Mouse (Mus musculus) heart, embryonic 10.5 days (tissue): ENCODE results near the gene Cog8. TPM values are rescaled to one million over a fixed set of nuclear protein-coding genes. Genes with fewer than 3 reads are reported as not detected.
A peak's percentile ranks its signal among the peaks of the same experiment; 100 is the strongest.
"Not testable (repeated sequence)": the region's sequence is repeated elsewhere in the genome, so short reads cannot be mapped to it uniquely, and the experiment has no call there.

ENCODE experiments used
- DNase-seq: peaks from one replicate; pipeline ENCODE4 v3.0.0-alpha.2; 2017; ENCODE audit warnings: low spot score
- H3K27ac ChIP-seq: fragments of 300-500 bp; sonication (generic); 2 replicates; pipeline ENCODE4 v1.5.1; 2016; ENCODE audit warnings: mild to moderate bottlenecking
- H3K27me3 ChIP-seq: fragments of 300-500 bp; sonication (generic); 2 replicates; pipeline ENCODE4 v1.6.1; 2016; ENCODE audit warnings: mild to moderate bottlenecking; ENCODE audit not compliant: poor library complexity, insufficient read depth, severe bottlenecking
- H3K36me3 ChIP-seq: fragments of 300-500 bp; sonication (generic); 2 replicates; pipeline ENCODE4 v1.6.1; 2016; ENCODE audit warnings: mild to moderate bottlenecking, moderate library complexity
- H3K4me1 ChIP-seq: fragments of 300-500 bp; sonication (generic); 2 replicates; pipeline ENCODE4 v1.6.1; 2016; ENCODE audit warnings: mild to moderate bottlenecking
- H3K4me3 ChIP-seq: fragments of 300-500 bp; sonication (generic); 2 replicates; pipeline ENCODE4 v1.5.1; 2016; ENCODE audit warnings: mild to moderate bottlenecking, moderate library complexity
- H3K9me3 ChIP-seq: fragments of 300-500 bp; sonication (generic); 2 replicates; pipeline ENCODE4 v1.6.1; 2016; ENCODE audit warnings: mild to moderate bottlenecking, moderate library complexity
- WGBS: fragments of 180-500 bp; shearing (Covaris S2); methylation state at CpG from one replicate; pipeline ENCODE4 v1.1.7; 2016; 5-methylcytosine and 5-hydroxymethylcytosine counted together
- polyA plus RNA-seq: library from polyadenylated mRNA; unstranded; fragments of >200 nt; fragmentation: Nextera tagmentation; extraction: Ambion mirVana; gene quantifications from 2 replicates; pipeline ENCODE4 v1.2.1, GENCODE M21; 2016

Cog8 gene
- polyA plus RNA-seq, 1 experiment from 2014 or later = 40.3 TPM

DNA sequence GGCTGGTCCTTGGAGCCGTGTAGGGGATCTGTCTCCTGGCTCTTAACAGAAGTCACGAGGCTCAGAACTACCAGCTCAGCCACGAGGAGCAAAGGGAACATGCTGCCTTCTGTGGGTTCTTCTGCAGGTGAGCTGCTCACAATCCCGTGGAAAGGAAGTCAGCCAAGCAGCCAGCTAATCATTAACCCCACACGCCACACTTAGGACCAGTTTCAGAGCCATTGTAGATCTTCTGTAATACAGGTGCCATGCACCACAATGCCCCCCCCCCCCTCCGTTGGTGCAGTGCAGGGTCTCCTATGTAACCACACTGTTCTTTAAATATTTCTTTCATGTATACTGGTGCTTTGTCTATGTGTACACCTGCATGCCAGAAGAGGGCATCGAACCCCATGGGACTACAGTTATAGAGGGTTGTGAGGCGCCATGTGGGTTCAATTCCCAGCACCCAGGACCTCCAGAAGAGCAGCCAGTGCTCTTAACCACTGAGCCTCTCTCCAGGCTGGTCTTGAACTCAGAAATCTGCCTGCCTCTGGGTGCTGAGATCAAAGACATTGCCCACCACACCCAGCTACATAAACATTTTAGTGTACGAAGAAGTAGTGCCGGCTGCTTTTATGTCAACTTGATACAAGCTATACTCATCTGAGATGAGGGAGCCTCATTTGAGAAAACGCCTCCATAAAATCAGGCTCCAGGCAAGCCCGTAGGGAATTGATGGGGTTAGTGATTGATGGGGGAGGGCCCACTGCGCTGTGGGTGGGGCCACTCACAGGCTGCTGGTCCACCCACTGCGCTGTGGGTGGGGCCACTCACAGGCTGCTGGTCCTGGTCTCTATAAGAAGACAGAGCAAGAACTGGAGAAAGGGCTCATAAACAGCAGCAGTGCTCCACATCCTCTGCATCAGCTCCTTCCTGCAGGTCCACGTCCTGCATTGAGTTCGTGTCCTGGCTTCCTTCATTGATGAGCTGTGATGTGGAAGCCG is 9.3 kb upstream of the Cog8 start, which contains the start of gene Tmed6:
Gene Tmed6 (minus strand): TSS at position 134 of the 986 bp plus-strand sequence.
- Histone ChIP-seq H3K4me3 (no peak within 1 kb of the TSS), H3K36me3 (peaks cover 20% of the 10 kb centered on the region), H3K27me3 (no peaks in the 10 kb centered on the region), H3K27ac (no peak within 1 kb of the TSS), H3K4me1 (peaks cover 6% of the 10 kb centered on the region; the same call in 1 of the 2 replicates), H3K9me3 (no peaks in the 10 kb centered on the region)
- DNase-seq = no peak
- WGBS = 57% methylated on average over 17 of the region's 17 CpGs

DNA sequence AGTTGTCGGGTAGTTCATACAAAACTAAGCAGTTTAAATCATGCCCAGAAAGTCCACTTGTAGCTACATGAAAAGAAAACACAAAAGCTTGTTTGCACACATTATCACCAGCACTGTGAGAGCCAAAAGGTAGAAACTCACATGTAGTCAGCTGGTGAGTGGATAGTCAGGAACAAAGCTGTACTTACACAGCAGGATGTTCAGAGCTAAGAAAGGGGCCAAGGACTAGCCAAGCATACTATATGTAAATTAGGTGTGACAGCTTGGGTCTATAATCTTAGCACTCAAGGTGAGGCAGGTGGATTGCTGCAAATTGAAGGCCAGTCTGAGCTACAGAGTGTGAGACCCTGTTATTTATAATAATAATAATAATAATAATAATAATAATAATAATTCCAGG is 6.1 kb upstream of the Cog8 start:
- no peak for DNase-seq
- peaks cover 4% of the 10 kb centered on the region for H3K4me1 ChIP-seq
- no peaks in the 10 kb centered on the region for H3K9me3 ChIP-seq
- no peaks in the 10 kb centered on the region for H3K27me3 ChIP-seq
- no peak overlapping the region for H3K4me3 ChIP-seq
- H3K27ac ChIP-seq = no peak overlapping the region
- H3K36me3 ChIP-seq = peaks cover 22% of the 10 kb centered on the region
- 91% methylated on average over 1 of the region's 1 CpGs for WGBS

DNA sequence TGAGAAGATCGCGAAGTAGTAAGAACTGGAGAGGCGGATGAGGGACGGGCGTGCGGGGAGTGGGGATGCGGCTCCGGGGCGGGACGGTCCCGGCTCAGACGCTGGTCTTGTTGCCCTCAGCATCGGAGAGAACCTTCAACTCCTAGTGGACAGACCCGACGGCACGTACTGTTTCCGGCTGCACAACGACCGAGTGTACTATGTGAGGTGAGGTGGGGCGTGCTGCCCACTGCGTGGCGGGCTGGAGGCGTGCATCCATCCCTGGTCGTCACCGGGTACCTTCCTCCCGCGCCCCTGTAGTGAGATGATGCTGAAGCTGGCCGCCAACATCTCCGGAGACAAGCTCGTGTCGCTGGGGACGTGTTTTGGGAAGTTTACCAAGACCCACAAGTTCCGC is 482 bp upstream of the Cog8 start:
- Histone ChIP-seq H3K4me3 (peak overlapping the region; percentile 90), H3K27me3 (no peaks in the 10 kb centered on the region), H3K27ac (peak overlapping the region; percentile 93), H3K4me1 (peaks cover 18% of the 10 kb centered on the region), H3K9me3 (no peaks in the 10 kb centered on the region), H3K36me3 (peaks cover 52% of the 10 kb centered on the region)
- WGBS = under 1% methylated on average over 33 of the region's 33 CpGs
- DNase-seq = no peak

DNA sequence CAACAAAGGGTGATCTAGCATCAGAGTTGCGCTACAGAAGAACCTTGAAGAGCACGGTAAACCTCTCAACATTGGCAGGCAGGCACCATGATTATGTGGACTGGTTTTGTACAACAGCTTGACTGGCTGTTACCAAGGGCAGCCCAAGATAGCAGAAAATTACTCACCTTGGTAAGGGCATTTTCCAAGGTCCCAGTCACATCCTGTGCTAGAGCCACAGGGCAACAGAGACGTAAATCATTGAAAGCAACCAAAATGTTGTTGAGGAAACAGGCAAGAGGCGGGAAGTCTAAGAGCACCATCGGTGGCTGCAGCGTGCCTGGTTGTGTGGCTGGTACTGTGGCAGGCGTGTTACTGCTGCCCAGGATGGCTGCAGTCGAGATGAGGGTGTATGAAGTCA is 4.4 kb downstream of the Cog8 start:
- no peak for DNase-seq
- peaks cover 29% of the 10 kb centered on the region for H3K4me1 ChIP-seq
- no peak overlapping the region for H3K4me3 ChIP-seq
- H3K27ac ChIP-seq = no peak overlapping the region
- H3K27me3 ChIP-seq = no peaks in the 10 kb centered on the region
- WGBS = 93% methylated on average over 8 of the region's 8 CpGs
- peaks cover 64% of the 10 kb centered on the region for H3K36me3 ChIP-seq
- H3K9me3 ChIP-seq = no peaks in the 10 kb centered on the region

DNA sequence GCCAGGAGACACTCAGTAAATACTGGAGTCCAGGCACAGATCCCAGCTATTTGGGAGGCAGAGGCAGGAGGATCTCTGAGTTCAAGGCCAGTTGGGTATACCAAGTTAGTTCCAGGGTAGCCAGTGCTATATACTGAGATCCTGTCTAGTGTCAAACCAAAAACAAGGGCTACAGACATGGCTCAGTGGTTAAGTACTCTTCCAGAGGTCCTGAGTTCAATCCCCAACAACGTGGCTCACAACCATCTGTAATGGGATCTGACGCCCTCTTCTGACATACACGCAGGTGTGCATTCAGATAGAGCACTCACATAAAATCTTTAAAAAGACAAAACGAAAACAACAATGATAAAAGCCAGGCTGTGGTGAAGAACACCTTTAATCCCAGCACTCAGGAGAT is 7.0 kb downstream of the Cog8 start:
- H3K9me3 ChIP-seq = no peaks in the 10 kb centered on the region
- no peak for DNase-seq
- H3K36me3 ChIP-seq = peaks cover 84% of the 10 kb centered on the region
- peak overlapping the region; percentile 84 for H3K4me3 ChIP-seq
- peaks cover 20% of the 10 kb centered on the region for H3K4me1 ChIP-seq
- H3K27ac ChIP-seq = peak overlapping the region; percentile 94; the same call in 1 of the 2 replicates
- WGBS = 91% methylated on average over 4 of the region's 4 CpGs
- no peaks in the 10 kb centered on the region for H3K27me3 ChIP-seq

DNA sequence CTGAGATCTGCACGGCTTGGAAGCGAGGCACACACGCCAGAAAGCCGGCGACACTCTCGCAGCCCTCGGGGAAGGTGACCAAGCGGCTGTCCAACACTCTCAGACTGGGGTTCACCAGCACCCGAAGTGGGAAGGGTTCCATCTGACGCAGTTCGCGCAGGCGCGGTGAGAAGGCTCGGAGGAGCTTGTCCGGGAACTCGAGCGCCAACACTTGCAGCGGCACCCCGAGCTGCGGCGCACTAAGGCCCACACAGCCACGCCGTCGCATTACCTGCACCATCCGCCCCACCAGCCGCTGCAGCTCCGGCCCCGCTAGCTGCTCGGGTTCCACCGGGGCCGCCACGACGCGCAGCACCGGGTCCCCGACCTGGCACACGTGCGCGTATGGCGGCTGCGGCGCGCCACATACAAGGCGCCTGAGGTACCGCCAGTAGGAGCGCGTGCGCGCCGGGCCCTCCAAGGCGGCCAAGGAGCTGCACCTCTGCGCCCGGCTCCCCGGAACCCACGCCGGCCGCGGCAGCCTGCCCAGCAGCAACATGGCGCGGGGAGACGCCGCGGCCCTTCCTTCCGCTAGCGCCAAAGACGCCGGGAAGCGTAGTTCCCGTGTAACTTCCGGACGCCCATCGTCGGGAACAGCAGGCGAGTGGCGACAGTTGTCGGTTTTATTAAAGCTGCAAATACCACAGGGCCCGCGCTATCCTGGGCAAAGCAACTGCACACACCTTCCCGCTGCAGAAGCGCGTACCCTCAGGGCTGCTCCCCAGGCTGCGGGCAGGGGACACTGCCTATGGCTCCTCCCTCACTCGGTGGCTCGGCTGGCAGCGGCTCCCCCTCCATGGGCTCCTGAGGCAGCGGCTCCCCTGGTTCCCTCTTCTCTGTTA is 8.2 kb downstream of the Cog8 start, which contains the start of gene Pdf:
Gene Pdf (minus strand): TSS at position 554 of the 881 bp plus-strand sequence.
- DNase-seq = peak; percentile 91
- peak within 1 kb of the TSS; percentile 94 for H3K27ac ChIP-seq
- H3K9me3 ChIP-seq = no peaks in the 10 kb centered on the region
- H3K27me3 ChIP-seq = no peaks in the 10 kb centered on the region
- H3K4me3 ChIP-seq = peak within 1 kb of the TSS; percentile 84
- H3K4me1 ChIP-seq = peaks cover 20% of the 10 kb centered on the region
- WGBS = under 1% methylated on average over 87 of the region's 87 CpGs
- peaks cover 84% of the 10 kb centered on the region for H3K36me3 ChIP-seq

DNA sequence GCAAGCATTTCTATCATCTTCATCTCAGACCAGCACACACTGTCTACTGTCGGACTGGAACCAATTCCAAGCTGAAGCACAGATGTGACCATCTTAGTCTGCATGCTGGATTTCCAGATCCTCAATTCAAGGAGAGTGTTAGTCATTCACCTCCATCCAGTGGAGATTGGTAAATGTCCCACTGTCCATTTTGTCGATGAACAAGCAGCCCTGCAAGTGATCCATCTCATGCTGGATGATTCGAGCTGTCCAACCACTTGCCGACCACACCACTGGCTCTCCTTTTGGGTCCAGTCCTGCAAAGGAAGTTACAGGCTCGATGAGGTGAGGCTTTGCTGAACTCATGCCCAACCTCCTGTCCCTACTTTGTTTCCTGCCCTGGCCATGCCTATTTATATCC is 9.5 kb downstream of the Cog8 start:
- Histone ChIP-seq H3K27me3 (no peaks in the 10 kb centered on the region), H3K4me1 (peaks cover 20% of the 10 kb centered on the region), H3K4me3 (peak overlapping the region; percentile 84; the same call in 1 of the 2 replicates), H3K36me3 (peaks cover 84% of the 10 kb centered on the region), H3K9me3 (no peaks in the 10 kb centered on the region), H3K27ac (no peak overlapping the region)
- WGBS = 65% methylated on average over 5 of the region's 5 CpGs
- no peak for DNase-seq

DNA sequence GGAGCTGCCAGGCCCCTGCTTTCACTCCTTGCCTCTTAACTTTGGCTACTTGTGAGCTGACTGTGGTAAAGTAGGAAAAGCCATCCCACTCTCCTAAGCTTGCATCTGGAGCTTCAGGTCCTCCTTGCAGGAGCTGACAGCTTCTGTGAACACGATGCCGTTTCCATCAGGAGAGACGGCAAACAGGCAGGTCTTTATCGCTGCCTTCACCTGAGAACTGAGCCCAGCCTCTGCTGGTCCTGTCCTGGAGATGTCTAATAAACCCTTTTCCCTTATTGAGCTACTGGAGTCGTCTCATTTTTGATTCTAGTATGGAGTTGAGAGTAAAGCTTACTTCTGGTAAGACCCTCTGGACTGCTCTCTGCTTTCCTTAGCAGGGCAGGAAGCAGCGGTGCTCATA is 11.0 kb downstream of the Cog8 start:
- Histone ChIP-seq H3K27ac (no peak overlapping the region), H3K9me3 (no peaks in the 10 kb centered on the region), H3K36me3 (peaks cover 84% of the 10 kb centered on the region), H3K4me3 (no peak overlapping the region), H3K4me1 (peaks cover 20% of the 10 kb centered on the region), H3K27me3 (no peaks in the 10 kb centered on the region)
- DNase-seq = no peak
- 89% methylated on average over 6 of the region's 6 CpGs for WGBS

DNA sequence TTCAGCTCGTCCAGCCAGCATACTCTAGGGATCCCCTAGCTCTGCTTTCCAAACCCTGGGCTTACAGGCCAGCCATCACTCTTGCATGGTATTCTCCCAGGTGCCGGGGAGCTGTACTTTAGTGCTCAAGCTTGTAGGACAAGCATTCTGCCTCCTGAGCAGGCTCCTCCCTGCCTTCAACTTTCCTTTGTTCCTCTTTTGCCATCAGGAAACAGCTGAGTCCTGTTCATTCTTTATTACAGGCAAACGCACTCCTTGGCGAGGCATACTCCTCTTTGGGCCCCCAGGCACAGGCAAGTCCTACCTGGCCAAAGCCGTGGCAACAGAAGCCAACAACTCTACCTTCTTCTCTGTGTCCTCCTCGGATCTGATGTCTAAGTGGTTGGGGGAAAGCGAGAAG is 15.9 kb downstream of the Cog8 start:
- Histone ChIP-seq H3K27me3 (no peaks in the 10 kb centered on the region), H3K36me3 (peaks cover 83% of the 10 kb centered on the region), H3K27ac (no peak overlapping the region), H3K4me3 (no peak overlapping the region), H3K9me3 (no peaks in the 10 kb centered on the region), H3K4me1 (no peaks in the 10 kb centered on the region)
- WGBS = 87% methylated on average over 7 of the region's 7 CpGs
- DNase-seq = no peak

DNA sequence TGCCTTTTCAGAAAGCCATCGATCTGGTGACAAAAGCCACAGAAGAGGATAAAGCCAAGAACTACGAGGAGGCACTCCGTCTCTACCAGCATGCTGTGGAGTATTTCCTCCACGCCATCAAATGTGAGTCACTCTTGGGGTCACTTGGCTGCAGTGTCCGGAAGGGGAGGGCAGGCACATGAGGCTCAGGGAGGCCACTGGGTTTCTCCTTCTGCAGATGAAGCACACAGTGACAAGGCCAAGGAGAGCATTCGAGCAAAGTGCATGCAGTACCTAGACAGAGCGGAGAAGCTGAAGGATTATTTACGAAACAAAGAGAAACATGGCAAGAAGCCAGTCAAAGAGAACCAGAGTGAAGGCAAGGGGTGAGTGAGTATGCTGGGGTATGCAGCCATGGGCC is 19.9 kb downstream of the Cog8 start:
- H3K27me3 ChIP-seq = no peaks in the 10 kb centered on the region
- no peak for DNase-seq
- H3K27ac ChIP-seq = no peak overlapping the region
- 89% methylated on average over 8 of the region's 8 CpGs for WGBS
- no peak overlapping the region for H3K4me3 ChIP-seq
- H3K36me3 ChIP-seq = peaks cover 47% of the 10 kb centered on the region
- no peaks in the 10 kb centered on the region for H3K9me3 ChIP-seq
- H3K4me1 ChIP-seq = peaks cover 17% of the 10 kb centered on the region

DNA sequence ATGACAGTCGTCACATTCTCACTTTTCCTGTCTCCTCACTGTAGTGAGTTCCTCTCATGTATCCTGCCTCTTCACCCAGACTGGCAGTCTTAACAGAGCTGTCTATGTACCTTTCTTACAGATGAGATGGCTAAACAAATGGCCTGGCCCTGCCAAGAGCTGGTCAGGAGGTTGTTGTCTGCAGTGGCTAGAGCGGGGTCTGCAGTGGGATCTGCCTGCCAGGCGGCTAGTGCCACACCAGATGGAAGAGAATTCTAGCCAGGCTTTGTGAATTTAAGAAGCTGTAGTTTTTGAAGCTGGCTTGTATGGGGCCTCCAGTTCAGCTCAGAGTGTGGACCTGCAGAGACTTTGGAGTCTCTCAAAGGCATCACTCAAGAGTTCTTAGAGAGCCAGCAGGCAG is 20.8 kb downstream of the Cog8 start:
- Histone ChIP-seq H3K4me1 (peaks cover 18% of the 10 kb centered on the region), H3K27me3 (no peaks in the 10 kb centered on the region), H3K4me3 (no peak overlapping the region), H3K27ac (no peak overlapping the region), H3K36me3 (peaks cover 37% of the 10 kb centered on the region), H3K9me3 (no peaks in the 10 kb centered on the region)
- WGBS = 80% methylated on average over 3 of the region's 3 CpGs
- DNase-seq = no peak

DNA sequence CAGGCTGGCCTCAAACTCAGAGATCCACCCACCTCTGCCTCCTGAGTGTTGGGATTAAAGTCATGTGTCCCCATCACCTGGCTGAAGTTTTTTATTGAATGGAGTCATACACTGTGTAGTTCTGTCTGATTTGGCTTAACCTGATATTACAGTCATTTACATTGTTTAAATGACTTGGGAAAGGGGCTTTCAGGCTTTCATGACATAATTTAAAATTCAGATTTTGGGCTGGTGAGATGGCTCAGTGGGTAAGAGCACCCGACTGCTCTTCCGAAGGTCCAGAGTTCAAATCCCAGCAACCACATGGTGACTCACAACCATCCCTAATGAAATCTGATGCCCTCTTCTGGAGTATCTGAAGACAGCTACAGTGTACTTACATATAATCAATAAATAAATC is 22.9 kb downstream of the Cog8 start:
- WGBS = 90% methylated on average over 2 of the region's 2 CpGs
- Histone ChIP-seq H3K36me3 (peaks cover 19% of the 10 kb centered on the region), H3K4me1 (peaks cover 18% of the 10 kb centered on the region)
- H3K4me3 ChIP-seq, H3K27me3 ChIP-seq, H3K27ac ChIP-seq, DNase-seq, H3K9me3 ChIP-seq: not testable (repeated sequence)
